Mouse (Mus musculus): Measurements from ENCODE around the gene Sptbn4. TPM values are rescaled to one million over a fixed set of nuclear protein-coding genes. Genes with fewer than 3 reads are reported as not detected.

Gene Sptbn4
- polyA plus RNA-seq, 1 experiment from 2014 or later = 0.47 TPM

DNA sequence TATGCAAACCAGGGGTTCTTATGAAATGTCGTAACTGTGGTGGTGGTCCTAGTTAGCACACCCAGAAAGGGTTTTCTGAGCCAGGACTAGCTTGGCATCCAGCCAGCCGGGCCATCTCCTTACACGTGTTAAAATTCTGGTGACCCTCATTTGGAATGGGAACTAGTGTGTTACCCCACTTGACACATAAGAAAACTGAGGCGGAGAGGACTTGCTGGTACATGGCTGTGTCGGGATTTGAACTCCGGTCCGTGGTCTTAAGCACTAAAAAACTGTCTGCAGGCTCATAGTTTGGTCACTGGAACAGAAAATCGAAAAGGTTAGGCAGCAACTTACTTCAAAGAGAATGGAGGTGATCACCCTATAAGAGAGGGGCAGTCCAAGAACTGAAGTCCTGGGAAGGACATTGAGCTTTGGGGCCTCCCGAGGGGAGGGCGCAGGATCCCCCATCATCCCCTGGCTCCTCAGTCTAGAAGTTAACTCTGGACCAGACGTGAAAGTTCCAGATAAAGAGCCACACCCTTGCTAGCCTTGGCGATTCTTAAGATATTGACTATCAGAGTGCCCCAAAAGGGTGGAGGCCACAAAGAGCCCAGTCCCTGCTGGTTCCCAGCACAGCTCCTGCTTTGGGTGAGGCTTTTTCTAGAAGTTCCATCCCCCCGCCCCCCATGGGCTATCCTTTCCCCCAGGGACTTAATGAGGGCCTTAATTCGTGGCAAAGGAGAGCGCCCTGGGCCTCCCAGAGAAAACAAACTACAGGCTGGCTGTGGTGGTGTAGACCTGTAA lies 1.1 kb upstream of the Sptbn4 start:
- H3K4me3 ChIP-seq (replicated peaks) = peak overlapping the region; percentile 51
- H3K36me3 ChIP-seq (replicated peaks) = no peaks in the 10 kb centered on the region
- peak overlapping the region; percentile 15; the same call in 1 of the 2 replicates for H3K27ac ChIP-seq
- H3K9ac ChIP-seq = no peak overlapping the region
- H3K4me2 ChIP-seq = peak overlapping the region; percentile 97
- H3K27me3 ChIP-seq = peaks cover 42% of the 10 kb centered on the region
- H3K4me1 ChIP-seq = peaks cover 24% of the 10 kb centered on the region
- 52% methylated on average over 15 of the region's 15 CpGs for WGBS
- ATAC-seq (ENCODE audit: low FRiP score) = no peak
- no peaks in the 10 kb centered on the region for H3K9me3 ChIP-seq

DNA sequence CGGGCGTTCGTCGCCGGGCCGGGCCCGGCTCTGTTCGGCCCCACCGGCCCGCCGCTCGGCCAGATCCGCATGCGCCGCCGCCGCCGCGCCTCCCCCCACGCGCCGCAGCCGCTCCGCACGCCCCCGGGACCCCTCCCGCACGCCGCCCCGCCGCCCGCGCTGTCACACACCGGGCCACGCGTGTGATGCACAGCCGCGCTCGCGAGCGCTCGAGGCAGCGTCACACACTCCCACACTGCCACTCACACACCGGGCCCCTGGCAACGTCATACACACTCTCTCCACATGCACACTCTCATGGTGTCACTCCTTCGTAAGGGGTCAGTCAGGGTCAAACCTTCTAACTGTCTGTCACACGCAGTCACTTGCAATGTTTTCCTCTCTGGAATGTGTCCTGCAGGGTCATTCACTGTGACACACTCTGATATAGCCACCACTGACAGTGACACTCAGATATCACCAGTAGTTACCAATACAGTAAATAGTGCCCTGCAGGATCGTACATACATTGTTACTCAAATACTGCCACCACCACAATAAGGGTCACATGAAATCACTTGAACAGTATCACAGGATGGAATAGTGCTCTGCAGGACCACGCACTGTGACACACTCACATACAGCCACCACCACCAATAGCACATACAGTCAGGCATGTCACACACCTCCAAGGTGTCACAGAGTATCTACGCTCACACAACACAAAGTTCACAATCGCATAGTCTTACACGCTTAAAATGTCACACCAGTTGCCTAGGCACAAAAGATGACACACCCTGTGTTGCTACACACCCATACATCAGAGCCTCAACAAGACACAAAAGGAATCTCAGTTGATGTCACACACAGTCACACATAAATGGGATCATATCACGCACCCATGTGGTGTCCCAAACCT lies 716 bp downstream of the Sptbn4 start:
- Histone ChIP-seq H3K27ac (no peak overlapping the region), H3K4me2 (peak overlapping the region; percentile 97), H3K4me1 (peaks cover 24% of the 10 kb centered on the region), H3K27me3 (peaks cover 42% of the 10 kb centered on the region), H3K36me3 (replicated peaks) (no peaks in the 10 kb centered on the region), H3K9me3 (no peaks in the 10 kb centered on the region), H3K4me3 (replicated peaks) (peak overlapping the region; percentile 58), H3K9ac (peak overlapping the region; percentile 70)
- peak; percentile 39 for ATAC-seq (ENCODE audit: low FRiP score)
- WGBS = 12% methylated on average over 37 of the region's 53 CpGs

DNA sequence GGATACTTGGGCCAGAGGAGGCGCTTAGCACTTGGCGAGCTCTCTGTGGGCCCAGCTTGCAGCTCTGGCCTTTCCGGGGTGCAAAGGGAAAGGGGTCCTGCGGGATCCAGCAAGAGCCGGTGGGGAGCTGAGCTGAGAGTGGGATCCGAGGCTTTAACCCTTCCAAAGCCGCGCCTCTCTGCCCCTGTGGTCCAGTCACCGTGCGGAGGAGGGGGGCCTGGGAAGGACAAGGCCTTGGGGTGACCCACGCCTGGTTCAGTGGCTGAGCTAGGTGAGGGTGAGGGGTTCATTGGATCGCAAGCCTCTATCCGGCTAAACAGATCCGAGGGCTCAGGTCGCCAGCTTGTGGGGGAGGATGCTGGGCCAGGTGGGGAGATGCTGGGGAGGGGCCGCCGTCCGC lies 1.4 kb downstream of the Sptbn4 start:
- Histone ChIP-seq H3K9me3 (no peaks in the 10 kb centered on the region), H3K36me3 (replicated peaks) (no peaks in the 10 kb centered on the region), H3K4me1 (peaks cover 24% of the 10 kb centered on the region), H3K9ac (peak overlapping the region; percentile 70), H3K4me3 (replicated peaks) (peak overlapping the region; percentile 58), H3K27me3 (peaks cover 42% of the 10 kb centered on the region), H3K27ac (no peak overlapping the region), H3K4me2 (peak overlapping the region; percentile 97)
- ATAC-seq (ENCODE audit: low FRiP score) = no peak
- WGBS = 2% methylated on average over 15 of the region's 18 CpGs

DNA sequence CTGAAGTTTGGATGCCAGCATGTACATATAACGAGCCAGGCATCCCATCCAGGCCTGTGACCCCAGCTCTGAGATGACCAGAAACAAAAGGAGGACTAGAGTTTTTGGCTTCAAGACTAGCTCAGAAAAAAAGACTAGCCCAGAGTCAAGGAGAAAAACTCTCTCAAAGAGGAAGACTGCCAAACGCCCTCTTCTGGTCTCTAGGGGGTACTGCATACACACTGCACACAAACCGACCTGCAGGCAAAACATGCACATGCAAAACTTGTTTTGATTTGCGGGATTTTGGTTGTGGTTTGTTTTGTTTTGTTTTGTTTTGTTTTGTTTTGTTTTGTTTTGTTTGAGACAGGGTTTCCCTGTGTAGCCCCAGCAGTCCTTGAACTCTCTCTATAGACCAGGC lies 7.5 kb downstream of the Sptbn4 start:
- Histone ChIP-seq H3K36me3 (replicated peaks) (no peaks in the 10 kb centered on the region), H3K4me1 (no peaks in the 10 kb centered on the region), H3K9me3 (0 out of 2 replicates have a peak, but pooled peaks cover 3% of the 10 kb centered on the region), H3K27me3 (peaks cover 8% of the 10 kb centered on the region), H3K9ac (no peak overlapping the region), H3K4me3 (replicated peaks) (no peak overlapping the region), H3K4me2 (no peak overlapping the region), H3K27ac (no peak overlapping the region)
- no peak for ATAC-seq (ENCODE audit: low FRiP score)
- 88% methylated on average over 4 of the region's 4 CpGs for WGBS

DNA sequence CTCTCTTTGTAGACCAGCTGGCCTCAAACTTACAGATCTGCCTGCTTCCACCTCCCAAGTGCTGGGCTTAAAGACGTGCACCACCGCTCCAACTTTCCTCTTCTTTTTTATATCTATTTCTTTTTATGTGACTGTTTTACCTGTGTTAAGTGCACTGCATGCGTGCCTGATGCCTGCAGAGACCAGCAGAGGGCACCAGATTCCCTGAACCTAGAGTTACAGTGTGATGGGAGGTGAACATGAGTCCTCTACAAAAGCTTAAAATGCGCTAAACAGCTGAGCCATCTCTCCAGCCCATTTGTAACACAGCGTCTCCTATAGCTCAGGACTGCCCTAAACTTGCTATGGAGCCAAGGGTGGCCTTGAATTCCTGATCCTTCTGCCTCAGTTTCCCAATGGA lies 9.9 kb downstream of the Sptbn4 start:
- Histone ChIP-seq H3K9ac (no peak overlapping the region), H3K9me3 (0 out of 2 replicates have a peak, but pooled peaks cover 3% of the 10 kb centered on the region), H3K4me1 (no peaks in the 10 kb centered on the region; the same call in 1 of the 2 replicates), H3K27me3 (peaks cover 24% of the 10 kb centered on the region), H3K4me3 (replicated peaks) (no peak overlapping the region), H3K27ac (no peak overlapping the region), H3K4me2 (no peak overlapping the region), H3K36me3 (replicated peaks) (no peaks in the 10 kb centered on the region)
- 65% methylated on average over 5 of the region's 5 CpGs for WGBS
- no peak for ATAC-seq (ENCODE audit: low FRiP score)

DNA sequence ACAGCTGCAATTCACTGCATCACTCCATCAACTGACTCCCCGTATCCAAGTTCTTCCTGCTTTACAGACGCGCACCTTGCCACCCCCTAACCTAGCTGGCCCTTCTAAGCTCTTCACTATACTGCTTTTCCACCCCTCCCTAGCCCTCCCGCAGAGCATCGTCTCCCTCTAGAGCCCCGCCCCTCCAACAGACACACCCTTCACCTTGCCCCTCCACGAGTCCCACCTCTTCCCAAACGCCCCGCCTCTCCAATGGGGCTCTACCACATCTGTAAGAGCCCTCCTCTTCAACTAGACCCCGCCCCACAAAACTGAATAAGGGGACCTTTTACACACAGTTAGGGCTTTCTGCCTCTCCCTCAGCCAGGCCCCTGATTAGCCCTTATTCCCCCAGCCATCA lies 13.7 kb downstream of the Sptbn4 start:
- no peaks in the 10 kb centered on the region for H3K36me3 ChIP-seq (replicated peaks)
- 16% methylated on average over 10 of the region's 10 CpGs for WGBS

DNA sequence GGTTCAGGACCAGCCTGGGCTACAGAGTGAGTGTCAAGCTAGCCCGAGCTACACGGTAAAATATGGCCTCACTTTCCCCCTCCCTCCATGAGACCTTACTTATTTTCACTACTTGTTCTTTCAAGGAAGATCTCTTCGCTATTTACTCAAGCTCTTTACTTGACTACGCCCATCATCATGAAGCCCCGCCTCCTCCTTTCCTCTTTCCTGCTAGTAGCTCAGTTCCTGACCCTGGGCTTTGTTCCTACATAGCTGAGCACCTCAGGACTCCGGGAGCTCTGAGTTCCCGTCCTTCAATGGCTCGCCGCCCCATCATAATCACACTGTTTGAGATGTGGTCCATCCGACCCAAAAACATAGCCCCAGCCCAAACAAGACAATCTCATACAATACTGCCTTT lies 14.1 kb downstream of the Sptbn4 start:
- WGBS = 32% methylated on average over 10 of the region's 10 CpGs
- H3K36me3 ChIP-seq (replicated peaks) = no peaks in the 10 kb centered on the region
- no peaks in the 10 kb centered on the region; the same call in 1 of the 2 replicates for H3K4me1 ChIP-seq
- no peak overlapping the region for H3K4me2 ChIP-seq
- 0 out of 2 replicates have a peak, but pooled peaks cover 10% of the 10 kb centered on the region for H3K9me3 ChIP-seq
- ATAC-seq (ENCODE audit: low FRiP score) = no peak
- H3K4me3 ChIP-seq (replicated peaks) = no peak overlapping the region
- no peak overlapping the region for H3K9ac ChIP-seq
- peaks cover 26% of the 10 kb centered on the region for H3K27me3 ChIP-seq
- no peak overlapping the region for H3K27ac ChIP-seq

More for the DNA sequence above, 13.7 kb downstream of the Sptbn4 start:
- H3K27ac ChIP-seq = no peak overlapping the region
- no peak for ATAC-seq (ENCODE audit: low FRiP score)
- no peaks in the 10 kb centered on the region; the same call in 1 of the 2 replicates for H3K4me1 ChIP-seq
- H3K9me3 ChIP-seq = 0 out of 2 replicates have a peak, but pooled peaks cover 10% of the 10 kb centered on the region
- H3K27me3 ChIP-seq = peaks cover 26% of the 10 kb centered on the region
- no peak overlapping the region for H3K4me3 ChIP-seq (replicated peaks)
- no peak overlapping the region for H3K4me2 ChIP-seq
- no peak overlapping the region for H3K9ac ChIP-seq

DNA sequence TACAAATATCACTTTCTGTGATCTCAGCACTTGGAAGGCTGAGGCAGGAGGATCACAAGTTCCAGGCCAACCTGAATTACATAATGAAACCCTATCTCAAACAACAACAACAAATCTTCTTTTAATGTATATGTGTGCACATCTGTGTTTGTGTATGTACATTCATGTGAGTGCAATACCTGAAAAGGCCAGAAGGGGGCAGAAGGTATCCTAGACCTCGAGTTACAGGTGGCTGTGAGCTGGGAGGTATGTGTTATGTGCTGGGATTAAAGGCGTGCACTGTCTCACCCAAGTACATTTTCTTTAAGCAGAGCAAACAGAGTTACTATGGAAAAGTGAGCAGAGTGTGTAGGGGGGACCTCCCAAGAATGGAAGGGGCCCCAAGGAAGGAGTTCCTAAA lies 18.4 kb downstream of the Sptbn4 start:
- H3K9me3 ChIP-seq = 0 out of 2 replicates have a peak, but pooled peaks cover 10% of the 10 kb centered on the region
- ATAC-seq (ENCODE audit: low FRiP score) = no peak
- H3K4me2 ChIP-seq = no peak overlapping the region
- 46% methylated on average over 2 of the region's 2 CpGs for WGBS
- peaks cover 17% of the 10 kb centered on the region for H3K27me3 ChIP-seq
- no peak overlapping the region for H3K9ac ChIP-seq
- no peak overlapping the region for H3K27ac ChIP-seq
- H3K36me3 ChIP-seq (replicated peaks) = no peaks in the 10 kb centered on the region
- H3K4me1 ChIP-seq = no peaks in the 10 kb centered on the region; the same call in 1 of the 2 replicates
- no peak overlapping the region for H3K4me3 ChIP-seq (replicated peaks)

DNA sequence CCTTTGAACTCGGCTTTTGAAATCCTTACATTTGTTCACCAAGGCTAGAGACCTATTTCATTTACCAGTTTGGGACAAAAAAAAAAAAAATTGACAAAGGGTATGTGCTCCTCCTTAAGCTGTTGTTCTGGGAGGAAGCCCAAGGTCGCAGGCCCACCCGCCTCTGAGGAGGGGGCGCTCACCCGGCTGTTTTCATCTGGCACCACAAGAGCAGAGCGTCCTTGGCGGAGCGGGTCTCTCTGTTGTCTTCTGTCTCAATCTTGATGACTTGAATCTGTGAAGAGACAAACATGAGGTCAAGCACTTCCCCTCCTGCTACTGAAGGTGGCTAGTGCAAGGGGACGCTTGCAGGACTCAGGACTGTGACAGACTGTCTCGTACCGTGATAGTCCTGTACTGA lies 19.5 kb downstream of the Sptbn4 start:
- Histone ChIP-seq H3K27ac (no peak overlapping the region), H3K4me3 (replicated peaks) (no peak overlapping the region), H3K36me3 (replicated peaks) (no peaks in the 10 kb centered on the region), H3K9ac (no peak overlapping the region), H3K27me3 (peaks cover 7% of the 10 kb centered on the region), H3K4me1 (no peaks in the 10 kb centered on the region), H3K9me3 (0 out of 2 replicates have a peak, but pooled peaks cover 10% of the 10 kb centered on the region), H3K4me2 (no peak overlapping the region)
- 87% methylated on average over 11 of the region's 11 CpGs for WGBS
- no peak for ATAC-seq (ENCODE audit: low FRiP score)

DNA sequence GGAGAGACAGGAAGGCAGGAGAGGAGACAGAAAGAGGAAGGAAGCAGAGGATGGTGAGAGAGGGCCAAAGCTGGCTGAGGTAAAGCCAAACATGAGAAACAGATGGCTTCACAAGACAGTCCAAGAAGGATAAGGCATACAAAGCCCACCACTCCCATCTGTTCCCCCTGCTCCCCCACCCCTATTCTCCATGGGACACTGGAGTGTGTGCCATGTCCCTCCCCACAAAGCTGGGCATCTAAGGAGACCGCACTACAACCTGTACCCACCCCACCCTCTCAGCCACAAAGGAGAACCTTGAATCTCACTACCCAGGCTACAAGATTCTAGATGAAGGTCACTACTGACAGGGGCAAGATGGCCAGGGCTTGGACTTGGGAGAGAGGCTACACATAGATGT lies 20.1 kb downstream of the Sptbn4 start:
- no peak for ATAC-seq (ENCODE audit: low FRiP score)
- Histone ChIP-seq H3K9ac (no peak overlapping the region), H3K4me2 (no peak overlapping the region), H3K27me3 (0 out of 2 replicates have a peak, but pooled peaks cover 2% of the 10 kb centered on the region), H3K4me3 (replicated peaks) (no peak overlapping the region), H3K36me3 (replicated peaks) (0 out of 2 replicates have a peak, but pooled peaks cover under 1% of the 10 kb centered on the region), H3K27ac (no peak overlapping the region), H3K4me1 (no peaks in the 10 kb centered on the region), H3K9me3 (0 out of 2 replicates have a peak, but pooled peaks cover 10% of the 10 kb centered on the region)
- 91% methylated on average over 1 of the region's 1 CpGs for WGBS

DNA sequence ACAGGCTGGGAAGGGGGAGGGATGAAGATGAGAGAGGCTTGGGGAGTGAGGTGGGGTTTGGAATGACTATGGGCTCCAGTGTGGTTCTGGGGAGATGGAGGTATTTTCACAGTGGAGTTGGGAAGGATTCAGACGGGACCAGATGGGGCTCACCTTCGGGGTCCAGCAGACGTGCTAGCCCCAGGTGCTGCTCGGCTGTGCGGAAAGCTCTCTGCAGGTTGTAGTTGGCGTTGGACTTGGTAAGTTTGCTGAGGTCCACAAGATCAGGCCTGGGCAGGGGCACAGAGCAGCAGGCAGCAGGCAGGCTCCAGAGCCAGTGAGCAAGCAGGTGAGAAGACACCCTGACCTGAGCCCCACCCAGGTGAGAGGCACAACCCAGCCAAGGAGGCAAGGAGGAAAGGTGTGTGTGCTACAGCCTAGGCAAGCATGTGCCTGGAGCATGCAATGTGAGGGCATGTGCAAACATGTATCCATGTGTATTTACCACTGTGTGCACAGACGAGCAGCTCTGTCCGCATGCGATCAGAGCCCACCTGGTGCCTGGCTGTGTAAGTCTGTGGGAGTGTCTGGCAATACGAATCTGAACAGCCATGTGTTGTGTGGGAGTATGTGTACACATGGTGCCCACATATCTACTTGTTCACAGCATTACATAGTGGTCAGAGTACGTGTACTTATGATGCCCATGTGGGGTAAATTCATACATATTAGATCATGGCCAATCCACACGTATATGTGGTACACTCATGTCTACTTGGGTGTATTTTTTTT lies 23.7 kb downstream of the Sptbn4 start:
- no peak for ATAC-seq (ENCODE audit: low FRiP score)
- H3K4me2 ChIP-seq = no peak overlapping the region
- H3K27ac ChIP-seq = no peak overlapping the region
- no peaks in the 10 kb centered on the region for H3K27me3 ChIP-seq
- 86% methylated on average over 12 of the region's 12 CpGs for WGBS
- H3K9ac ChIP-seq = no peak overlapping the region
- H3K4me1 ChIP-seq = no peaks in the 10 kb centered on the region
- no peak overlapping the region for H3K4me3 ChIP-seq (replicated peaks)
- no peaks in the 10 kb centered on the region for H3K9me3 ChIP-seq
- H3K36me3 ChIP-seq (replicated peaks) = 0 out of 2 replicates have a peak, but pooled peaks cover 2% of the 10 kb centered on the region
